Mouse (Mus musculus): ENCODE results near the gene Tmem265.
A peak's percentile ranks its signal among the peaks of the same experiment; 100 is the strongest.

Gene Tmem265

DNA sequence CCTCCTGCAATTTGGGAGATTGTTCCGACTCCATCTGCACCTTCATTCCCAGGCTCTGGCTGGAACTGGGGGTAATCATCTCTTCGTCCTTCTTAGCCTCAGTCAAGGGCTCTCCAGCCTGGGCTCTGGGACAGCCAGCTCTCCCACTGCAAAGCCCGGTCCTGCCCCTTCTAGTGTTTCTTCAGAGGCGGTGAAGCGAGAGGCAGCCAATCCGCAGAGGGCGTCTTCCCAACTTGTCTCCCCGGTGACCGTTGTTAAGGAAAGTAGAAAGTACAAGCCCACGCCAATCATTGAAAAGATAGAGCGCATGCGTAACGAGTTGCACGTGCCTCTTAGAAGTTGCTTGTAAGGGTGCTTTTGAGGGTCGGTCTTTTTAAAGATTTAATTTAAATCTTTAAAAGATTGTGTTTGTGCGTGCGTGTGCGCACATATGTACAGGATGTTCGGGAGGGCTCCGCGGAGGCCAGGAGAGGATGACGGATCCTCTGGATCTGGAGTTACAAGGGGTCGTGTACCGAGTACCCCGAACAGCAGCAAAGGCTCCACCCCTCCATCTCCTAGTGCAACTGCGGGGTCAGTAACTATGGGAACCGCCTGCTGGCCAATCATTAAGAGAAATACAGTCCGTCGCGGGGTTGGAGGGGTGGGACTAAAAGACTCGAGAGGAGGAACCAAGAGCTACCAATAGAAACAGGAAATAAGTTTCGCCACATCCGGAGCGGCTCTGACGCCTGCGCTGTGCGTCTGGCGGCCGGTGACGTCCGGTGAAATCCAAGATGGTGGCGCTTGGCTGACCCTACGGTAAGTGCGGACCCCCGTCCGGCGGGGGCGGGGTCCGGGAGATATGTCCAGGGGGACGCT is 27.1 kb downstream of the Tmem265 start, which contains the start of the genes Ccdc189 and Rnf40:
TSS of gene Ccdc189 (minus strand) at position 585 of the 861 bp plus-strand sequence.
TSS of gene Rnf40 (plus strand) at position 757 of the 861 bp plus-strand sequence.
- peak; percentile 96 to 97 for DNase-seq (ENCODE audit: low spot score in 2 of 2)

DNA sequence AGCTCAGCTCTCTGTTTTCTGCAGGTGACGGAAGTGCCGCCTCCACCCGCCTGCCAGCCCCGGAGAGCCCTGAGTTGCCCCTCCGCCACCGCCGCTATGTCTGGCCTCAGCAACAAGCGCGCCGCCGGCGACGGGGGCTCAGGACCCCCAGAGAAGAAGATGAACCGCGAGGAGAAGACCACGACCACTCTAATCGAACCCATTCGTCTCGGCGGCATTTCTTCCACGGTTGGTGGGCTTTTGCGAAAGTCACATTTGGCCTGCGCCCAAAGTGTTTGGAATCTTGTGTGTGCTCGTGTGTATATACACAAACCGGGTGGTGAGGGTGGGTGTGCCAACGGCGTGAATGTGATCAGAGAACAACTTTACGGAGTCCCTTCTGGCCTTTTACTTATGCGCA is 27.7 kb downstream of the Tmem265 start:
- DNase-seq (ENCODE audit: low spot score in 2 of 2) = no peak

DNA sequence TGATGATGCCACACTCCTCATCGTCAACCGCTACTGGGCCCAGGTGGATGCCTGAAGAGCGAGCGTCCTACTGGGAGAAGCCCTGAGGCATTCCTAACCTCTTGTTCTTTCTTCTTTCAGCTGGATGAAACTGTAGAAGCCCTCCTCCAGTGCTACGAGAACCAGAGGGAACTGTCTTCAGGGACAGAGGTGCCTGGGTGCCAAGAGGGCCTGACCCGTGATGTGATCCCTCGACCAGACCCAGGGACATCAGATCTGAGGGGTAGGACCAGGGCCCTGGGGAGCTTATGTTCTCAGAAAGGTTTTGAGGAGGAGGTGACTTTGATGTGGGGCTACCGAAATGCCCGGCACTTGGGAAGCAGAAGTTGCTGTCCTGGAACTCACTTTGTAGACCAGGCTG is 28.4 kb downstream of the Tmem265 start:
- no peak for DNase-seq (ENCODE audit: low spot score in 2 of 2)

DNA sequence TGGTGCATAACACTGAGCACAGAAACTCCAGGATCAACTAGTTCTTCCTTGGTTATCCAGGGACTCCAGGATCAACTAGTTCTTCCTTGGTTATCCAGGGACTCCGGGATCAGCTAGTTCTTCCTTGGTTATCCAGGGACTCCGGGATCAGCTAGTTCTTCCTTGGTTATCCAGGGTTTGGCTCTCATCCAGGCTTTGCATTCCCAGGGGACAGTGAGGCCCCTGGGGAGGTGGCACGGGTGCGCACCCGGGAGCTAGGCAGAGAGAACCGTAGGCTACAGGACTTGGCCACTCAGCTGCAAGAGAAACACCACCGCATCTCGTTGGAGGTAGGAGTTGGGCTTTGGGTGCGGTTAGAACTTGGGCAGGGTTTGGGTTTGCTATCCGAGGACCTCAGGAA is 29.9 kb downstream of the Tmem265 start:
- no peak for DNase-seq (ENCODE audit: low spot score in 2 of 2)

DNA sequence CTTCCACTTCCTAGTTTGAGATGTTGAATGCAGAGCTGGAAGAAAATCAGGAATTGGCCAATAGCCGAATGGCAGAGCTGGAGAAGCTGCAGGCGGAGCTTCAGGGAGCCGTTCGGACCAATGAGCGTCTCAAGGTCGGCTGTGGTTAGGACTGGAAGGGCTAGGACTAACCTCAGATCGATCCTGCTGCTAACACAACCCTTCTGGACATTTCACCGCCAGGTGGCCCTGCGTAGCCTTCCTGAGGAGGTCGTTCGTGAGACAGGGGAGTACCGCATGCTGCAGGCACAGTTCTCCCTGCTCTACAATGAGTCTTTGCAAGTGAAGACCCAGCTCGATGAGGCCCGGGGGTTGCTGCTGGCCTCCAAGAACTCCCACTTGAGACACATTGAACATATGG is 31.4 kb downstream of the Tmem265 start:
- DNase-seq (ENCODE audit: low spot score in 2 of 2) = no peak

DNA sequence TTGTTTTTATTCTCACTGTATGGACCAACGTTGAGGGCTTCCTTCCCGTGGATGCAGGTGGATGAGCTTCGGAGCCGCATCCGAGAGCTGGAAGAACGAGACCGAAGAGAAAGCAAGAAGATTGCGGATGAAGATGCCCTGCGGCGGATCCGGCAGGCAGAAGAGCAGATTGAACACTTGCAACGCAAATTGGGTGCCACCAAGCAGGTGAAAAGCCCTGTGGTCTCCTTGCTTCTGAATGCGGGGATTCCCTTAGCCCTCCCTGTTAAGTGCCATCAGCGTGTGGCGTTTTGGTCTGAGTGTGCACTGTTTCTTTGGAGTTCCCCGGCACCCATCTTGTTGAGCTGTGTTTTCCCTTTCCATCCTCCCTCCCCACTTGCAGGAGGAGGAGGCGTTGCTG is 35.6 kb downstream of the Tmem265 start:
- no peak for DNase-seq (ENCODE audit: low spot score in 2 of 2)

DNA sequence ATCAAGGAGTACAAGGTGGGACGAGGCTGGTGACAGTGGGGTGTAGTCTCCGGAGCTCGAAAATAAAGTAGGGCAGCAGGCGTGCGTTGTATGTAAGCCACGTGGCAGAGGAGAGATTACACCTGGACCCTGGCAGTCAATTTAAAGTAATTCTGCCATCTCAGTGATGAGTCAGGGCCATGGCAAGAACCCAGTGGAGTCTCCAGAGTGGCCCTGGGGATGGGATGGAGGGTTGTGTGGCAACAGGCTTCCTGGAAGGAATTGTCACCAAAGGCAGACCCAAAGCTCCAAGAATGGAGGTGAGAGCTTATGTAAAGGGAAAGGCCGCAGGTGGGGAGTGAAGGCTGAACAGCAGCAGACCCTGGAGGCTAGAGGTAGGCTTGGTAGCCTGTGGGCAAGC is 39.4 kb downstream of the Tmem265 start:
- DNase-seq (ENCODE audit: low spot score in 2 of 2) = no peak

DNA sequence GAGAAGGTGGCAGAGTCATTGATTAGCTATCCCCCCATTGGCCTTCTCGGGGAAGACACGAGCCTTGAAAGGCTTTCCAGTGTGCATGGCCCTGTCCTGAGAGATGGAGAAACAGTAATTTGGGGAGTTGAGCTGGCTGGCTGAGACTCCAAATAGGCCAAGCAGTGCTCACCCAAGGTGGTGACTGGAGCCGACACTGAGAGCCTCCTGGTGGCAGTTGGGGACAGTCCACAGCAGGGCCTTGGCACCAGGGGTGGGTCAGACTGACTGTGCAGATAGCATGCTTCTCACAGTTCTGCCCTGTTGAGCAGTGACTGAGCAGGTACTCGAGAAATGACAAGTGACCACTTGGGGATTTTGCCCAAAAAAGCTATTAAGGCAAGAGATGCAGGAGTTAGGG is 40.5 kb downstream of the Tmem265 start:
- DNase-seq (ENCODE audit: low spot score in 2 of 2) = no peak

DNA sequence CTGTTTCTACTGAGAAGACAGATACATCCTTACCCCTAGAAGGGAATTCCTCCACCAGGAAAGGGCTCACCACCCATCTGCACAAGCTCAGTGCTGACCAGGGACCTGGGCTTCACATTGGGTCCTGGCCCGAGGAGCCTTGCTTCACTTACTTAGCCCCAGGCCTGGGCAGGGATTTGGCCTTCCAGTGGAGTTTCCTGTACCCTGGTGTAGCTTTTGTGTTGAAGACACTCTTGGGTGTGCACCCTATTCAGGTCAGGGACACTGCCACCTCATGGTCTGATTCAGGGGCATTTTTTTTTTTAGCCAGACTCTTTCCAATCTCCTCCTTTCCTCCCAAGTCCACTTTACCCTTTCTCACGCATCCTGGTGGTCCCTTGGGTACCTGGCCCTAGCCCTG is 41.7 kb downstream of the Tmem265 start:
- no peak for DNase-seq (ENCODE audit: low spot score in 2 of 2)

DNA sequence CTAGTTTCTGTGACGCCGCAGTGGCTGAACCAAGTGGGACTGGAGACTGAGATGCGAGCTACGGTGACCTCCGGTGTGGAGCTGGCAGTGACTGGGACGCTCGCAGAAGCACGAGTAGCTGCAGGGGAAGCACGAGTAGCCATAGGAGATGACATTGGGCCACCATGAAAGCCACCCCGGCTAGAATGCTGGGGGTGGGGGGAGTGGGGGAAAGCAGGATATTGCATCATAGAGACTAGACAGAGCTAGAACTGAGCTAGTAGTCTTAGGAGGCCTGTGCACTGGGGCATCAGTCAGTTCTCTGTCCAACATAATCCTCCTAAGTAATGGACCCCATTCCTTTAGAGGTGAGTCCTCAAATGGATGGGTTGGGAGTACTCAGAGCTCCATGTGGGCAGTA is 43.1 kb downstream of the Tmem265 start:
- no peak for DNase-seq (ENCODE audit: low spot score in 2 of 2)

DNA sequence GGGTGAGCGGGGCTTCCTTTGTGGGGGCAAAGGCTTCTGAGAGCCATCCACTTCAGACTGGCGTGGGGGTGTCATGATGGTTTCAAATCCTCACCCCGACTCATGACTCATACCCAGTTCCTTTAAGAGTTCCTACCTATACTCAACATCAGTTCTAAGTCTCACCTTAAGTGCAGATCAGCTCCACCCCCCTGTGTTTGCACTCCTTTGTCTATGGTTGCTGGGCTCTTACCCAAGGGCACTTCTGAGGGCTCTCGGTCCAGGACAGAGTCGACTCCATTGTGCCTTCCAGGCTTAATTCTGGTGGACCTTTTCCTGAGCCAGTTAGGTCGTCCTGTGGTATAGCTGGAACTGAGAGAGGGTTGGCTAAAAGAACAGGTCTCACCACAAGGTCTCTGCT is 46.0 kb downstream of the Tmem265 start:
- no peak for DNase-seq (ENCODE audit: low spot score in 2 of 2)

DNA sequence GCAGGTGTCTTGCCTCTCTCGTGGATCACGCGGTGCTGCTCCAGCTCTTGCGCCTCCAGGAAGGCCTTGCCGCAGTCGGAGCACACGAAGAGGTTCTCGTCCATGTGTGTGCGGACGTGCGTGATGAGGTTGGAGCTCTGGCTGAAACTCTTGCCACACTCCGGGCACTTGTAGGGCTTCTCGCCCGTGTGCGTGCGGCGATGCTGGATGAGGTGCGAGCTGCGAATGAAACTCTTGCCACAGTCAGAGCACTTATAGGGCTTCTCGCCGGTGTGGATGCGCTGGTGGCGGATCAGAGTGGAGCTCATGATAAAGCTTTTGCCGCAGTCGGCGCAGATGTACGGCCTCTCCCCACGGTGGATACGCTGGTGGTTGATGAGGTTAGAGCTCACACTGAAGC is 49.8 kb downstream of the Tmem265 start:
- DNase-seq (ENCODE audit: low spot score in 2 of 2) = no peak

DNA sequence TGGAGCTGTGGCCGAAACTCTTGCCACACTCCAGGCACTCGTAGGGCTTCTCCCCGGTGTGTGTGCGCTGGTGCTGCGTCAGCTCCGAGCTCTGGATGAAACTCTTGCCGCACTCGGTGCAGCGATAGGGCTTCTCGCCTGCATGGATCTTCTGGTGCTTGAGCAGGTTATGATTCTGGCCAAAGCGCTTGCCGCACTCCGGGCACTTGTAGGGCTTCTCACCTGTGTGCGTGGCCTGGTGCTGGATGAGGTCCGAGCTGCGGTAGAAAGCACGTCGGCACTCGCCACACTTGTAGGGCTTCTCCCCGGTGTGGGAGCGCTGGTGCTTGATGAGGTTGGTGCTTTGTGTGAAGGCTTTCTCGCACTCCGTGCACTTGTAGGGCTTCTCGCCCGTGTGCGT is 50.4 kb downstream of the Tmem265 start:
- DNase-seq (ENCODE audit: low spot score in 2 of 2) = no peak

DNA sequence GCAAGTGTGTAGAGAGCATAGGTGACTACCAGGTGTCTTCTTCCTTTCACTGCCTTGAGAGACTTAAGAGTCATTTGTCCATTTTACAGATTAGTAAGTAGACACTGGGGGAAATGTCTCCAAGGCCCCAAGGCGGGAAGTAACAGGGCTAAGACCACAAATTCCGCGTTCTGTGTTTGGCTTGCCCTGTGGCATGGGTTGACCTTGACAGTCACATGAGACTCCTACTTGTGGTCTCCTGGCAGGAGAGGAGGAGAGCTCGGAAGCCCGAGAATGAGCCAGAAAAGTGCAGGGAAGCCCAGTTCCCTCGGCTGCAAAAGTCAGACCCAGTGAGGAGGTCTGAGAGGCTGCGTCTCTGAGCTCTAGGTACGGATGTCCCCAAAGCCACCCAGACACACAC is 52.3 kb downstream of the Tmem265 start:
- no peak for DNase-seq (ENCODE audit: low spot score in 2 of 2)

DNA sequence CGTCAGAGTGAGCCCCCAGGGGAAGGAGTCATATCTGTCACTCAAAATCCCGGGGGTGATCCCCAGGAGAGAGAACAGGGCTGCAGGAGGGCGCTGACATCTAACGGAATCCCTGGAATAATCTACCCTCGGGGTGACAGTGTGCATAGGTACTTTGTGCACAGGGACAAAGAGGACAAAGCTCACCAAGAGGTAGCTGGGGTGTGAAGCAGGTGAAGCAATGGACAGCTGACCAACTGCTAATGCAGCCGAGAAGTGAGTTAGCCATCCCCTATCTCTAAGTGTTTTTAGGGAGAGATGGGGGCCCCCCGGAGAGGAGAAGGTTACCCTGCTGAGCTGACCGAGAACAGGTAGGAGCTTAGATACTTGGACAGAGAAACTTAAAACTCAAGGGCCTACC is 52.9 kb downstream of the Tmem265 start:
- DNase-seq (ENCODE audit: low spot score in 2 of 2) = no peak

DNA sequence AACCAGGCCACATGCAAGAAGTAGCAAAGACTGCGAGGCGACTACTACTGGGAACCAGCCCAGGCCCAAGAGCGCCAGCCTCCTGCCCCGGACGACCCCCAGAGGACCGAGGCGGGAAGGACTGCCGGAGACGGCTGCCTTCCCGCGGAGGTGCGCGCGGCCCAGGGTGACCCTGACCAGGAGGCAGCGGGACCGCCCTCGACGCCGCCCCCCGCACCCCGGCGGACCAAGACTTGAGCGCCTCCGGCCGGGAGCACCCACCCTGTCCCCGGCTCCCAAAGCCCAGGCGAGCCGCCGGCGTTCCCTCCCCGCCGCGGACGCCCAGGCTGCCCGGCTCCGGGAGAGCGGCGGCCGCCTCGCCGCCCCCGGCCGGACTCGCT is 53.3 kb downstream of the Tmem265 start:
- peak in 1 of 2 experiments; percentile 22 for DNase-seq (ENCODE audit: low spot score in 2 of 2)

DNA sequence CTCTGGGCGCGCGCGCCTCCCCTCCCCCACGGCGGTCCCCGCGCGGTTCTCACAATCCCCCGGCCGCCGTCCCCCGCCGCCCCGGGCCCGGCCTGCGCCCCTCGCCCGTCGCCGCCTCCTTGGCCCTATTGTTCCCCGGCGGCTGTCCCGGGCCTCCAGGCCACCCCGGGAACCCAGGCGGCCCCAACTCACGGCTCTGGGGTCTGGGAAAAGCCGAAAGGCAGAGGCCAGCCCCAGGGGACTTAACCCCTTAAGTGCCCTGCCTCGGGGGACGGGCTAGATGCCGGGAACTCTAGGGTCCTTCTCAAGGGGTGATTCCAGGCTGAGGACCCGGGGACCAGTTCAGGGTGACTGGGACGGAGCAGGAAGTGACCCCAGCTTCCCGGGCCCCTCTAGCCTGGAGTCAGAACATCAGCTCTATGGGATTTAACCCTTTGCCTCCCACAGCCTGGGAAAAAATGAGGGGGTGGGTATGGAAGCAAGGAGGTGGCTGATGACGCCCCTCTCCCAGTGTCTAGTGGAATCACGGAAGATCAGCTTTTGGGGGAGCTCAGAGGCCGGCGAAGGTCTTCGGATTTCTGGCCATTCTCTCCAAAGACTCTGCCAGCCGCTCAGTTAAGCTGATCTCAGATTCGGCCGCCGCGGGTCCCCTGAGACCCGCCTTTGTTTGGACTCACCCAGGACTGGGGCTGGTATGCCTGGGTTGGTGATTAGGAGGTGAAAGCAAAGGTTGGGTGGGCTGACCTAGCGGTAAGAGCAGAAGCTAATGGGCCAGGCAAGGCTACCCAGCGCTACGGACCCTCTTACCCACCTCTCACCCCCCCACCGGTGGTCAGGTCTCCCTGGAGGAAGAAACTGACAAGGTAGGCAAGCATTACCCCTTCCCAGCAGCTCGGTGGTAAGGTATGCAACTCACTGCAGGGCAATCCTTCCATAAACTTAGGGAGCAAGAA is 54.0 kb downstream of the Tmem265 start, which contains the start of gene Zfp629:
TSS of gene Zfp629 (minus strand) at position 907 of the 953 bp plus-strand sequence.
- DNase-seq (ENCODE audit: low spot score in 2 of 2) = peak; percentile 17 to 32

DNA sequence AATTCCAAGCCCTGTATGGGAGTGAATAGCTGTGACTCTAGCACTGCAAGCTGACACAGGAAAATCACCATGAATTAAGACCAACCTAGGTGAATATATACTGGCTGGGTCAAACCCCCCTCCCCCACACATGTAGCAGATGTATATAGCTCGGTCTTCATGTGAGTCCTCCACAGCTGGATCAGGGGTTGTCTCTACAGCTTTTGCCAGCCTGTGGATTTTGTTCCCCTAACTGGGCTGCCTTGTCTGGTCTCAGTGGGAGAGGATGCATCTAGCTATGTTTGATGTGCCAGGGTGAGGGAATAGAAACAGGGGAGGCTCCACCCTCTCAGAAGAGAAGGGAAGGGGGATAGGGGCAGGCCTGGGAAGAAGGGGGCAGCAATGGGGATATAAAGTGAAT is 55.1 kb downstream of the Tmem265 start:
- no peak for DNase-seq (ENCODE audit: low spot score in 2 of 2)

Measured in spleen, postnatal 36 days (tissue).